Mouse (Mus musculus) right cerebral cortex, adult 18-20 months (tissue): Measurements from ENCODE around the gene Corin.
A peak's percentile ranks its signal among the peaks of the same experiment; 100 is the strongest.

Source experiments
- DNase-seq: peaks from one replicate; pipeline ENCODE4 v3.0.0; 2022; ENCODE audit warnings: mixed read lengths

The Corin gene

GRCm38 (mm10) chr5:72435085-72435484 is 69.2 kb downstream of the Corin start:
- no peak for DNase-seq

DNA sequence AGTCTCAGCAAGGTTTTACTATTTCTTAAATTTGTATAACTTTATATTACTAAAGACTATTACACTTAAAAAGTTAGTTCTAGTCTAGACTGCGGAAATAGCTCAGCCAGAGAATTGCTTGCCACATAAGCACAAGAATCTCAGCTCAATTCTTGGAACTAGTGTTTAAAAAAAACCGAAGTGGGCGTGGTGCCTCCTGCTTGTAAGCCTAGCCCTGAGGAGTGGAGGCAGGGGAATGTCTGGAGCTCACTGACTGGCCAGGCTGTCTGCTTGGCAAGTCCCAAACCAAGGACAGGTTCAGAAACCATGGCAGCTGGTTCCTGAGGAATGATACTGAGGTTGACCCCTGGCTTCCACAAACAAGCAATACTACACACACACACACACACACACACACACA is 72.4 kb downstream of the Corin start:
- no peak for DNase-seq

DNA sequence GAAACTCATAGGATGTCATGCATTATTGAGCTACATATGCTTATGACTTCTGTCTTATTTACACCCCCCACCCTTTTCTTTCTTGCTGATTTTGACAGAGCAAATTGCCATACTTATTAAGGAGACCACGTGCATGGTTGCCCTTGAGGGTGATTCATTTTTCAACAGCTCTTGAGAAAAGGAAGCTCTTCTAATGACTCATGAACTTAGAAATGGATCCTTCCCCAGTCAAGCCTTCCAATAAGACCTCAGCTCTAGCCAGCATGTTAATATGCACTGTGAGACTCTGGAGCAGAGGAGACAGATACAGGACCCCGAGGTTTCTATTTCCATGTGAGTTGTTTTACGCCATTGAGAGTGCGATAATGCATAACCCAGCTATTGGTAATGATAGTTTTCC is 76.7 kb downstream of the Corin start:
- DNase-seq, result no peak

GRCm38 (mm10) chr5:72425342-72426010 is 78.8 kb downstream of the Corin start:
- DNase-seq, result no peak

GRCm38 (mm10) chr5:72411874-72412329 is 92.4 kb downstream of the Corin start:
- no peak for DNase-seq

DNA sequence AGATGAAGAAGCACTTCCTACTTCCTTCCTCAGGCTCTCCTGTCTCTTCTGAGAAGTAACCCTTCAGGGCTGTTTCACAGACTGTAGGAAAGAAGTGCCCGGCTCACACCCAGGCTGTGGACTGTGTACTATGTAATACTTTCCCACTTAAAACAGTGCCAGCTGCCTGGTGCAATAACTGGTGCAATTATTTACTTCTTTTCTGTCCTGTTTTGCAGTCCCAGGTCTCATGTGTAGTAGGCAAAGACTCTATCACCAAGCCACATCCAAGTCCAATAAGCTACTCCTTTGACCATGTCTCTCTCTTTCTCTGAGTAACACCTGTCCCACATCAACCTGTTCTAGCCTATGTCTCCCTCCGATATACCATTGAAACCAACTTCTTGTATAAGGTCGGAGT is 93.4 kb downstream of the Corin start:
- no peak for DNase-seq

- DNase-seq, result peak; percentile 26
Measured at GRCm38 (mm10) chr5:72403376-72403775, 100.9 kb downstream of the Corin start.

DNA sequence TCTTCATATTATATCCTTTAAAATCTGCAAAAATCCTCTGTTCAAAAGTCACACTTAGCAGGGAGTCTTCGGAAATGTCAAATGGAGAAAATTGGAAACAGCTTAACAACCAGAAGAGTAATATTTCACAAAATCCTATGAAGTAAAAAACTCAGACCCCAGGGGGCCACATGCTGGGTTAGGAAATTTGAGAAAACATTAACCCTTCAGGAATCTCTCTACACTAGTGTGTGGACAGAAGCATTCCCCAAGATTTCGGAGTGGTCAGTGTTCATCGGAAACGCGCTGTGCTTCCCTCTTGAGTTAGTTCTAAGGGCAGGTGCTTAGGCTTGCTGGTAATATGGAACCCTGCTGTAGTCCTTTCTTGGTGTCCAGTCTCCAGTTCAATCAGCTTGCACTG is 101.4 kb downstream of the Corin start:
- DNase-seq, result no peak

GRCm38 (mm10) chr5:72401778-72402177 is 102.5 kb downstream of the Corin start:
- no peak for DNase-seq

- no peak for DNase-seq
Measured at GRCm38 (mm10) chr5:72401251-72401650, 103.0 kb downstream of the Corin start.

DNA sequence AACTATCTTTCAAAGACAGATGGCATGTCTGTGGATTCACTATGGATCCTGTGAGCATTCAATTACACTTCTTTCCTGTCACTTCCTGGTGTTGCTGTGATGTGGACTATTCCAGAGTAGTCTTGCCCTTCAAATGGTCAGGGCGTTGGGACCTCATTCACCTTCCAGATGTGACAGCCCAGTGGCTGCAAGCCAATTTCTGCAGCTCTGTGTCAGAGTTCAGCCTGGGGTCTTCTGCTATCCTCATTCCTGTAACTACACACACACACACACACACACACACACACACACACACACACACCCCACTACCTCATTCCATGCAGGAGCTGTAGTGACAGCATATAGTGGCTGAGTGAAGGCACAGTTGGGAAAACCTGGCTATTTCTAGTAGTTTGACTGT is 122.1 kb downstream of the Corin start:
- DNase-seq, result no peak

- no peak for DNase-seq
Measured at GRCm38 (mm10) chr5:72380616-72381015, 123.7 kb downstream of the Corin start.

- DNase-seq, result no peak
Measured at GRCm38 (mm10) chr5:72368004-72368403, 136.3 kb downstream of the Corin start.

DNA sequence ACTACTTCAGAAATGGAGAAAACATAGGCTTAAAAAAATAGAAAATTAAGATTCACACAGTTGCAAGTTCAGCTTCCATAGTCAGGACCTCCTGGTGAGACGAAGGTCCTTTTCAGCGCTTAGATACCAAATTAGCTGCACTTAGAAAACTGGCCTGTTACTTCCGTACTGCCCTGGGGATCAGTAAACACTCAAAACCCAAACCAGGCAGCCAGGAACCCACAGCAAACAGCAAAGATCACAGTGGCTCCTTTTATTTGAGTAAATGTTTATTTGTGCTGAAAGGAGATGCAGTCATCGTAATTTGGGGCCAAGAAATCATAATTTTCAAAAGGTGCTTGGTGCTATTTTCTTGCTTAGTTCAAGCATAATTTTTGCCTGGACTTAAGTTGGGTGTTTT is 138.5 kb downstream of the Corin start:
- DNase-seq, result no peak

- no peak for DNase-seq
Measured at GRCm38 (mm10) chr5:72363838-72364237, 140.4 kb downstream of the Corin start.

DNA sequence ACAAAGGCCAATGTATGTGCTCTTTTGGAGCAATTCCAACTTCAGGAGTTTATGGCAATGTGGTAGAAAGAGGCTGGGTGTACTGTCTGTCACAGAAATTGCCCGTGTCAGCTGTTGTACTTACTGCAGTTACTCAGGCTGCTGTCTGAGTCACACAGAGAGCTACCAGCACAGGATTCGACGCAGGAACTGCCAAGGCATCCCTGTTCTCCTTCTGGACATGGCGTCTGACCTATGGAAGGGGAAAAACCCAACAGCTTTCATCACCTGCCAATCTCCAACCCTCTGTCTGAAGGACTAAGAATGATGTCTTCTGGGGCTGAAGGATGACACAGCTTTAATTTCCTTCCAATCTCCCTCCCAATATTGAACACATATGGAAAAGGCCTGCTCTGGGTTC is 150.5 kb downstream of the Corin start:
- no peak for DNase-seq

DNA sequence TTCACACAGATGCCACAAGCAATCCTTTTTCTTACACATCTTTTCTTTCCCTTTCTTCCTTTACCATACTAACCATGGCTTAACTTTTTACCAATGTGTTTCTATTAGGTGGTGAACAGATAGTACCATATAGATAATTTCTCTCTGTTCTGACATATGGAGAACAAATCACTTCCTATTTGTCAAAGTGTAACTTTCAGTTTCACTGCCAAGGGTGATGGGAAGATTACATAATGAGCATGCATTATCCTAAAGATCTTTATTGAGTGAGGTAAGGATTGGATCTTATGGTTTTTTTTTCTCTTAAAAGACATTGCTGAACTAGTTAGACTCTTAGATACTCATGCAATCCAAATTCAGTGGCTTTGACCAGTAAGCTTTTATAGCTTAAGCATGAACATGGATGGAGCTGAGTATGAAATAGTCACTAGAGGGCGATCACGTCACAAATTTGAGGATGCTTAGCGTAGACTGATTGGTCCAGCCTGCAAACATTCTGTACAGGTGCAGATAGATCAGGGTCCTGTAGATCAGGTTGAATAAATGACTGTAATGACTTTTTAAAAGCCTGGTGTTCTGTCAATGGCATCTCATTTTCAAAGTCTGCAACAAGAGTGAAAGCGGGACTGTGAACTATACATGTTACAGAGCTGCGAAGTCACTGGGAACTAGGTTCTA is 154.1 kb downstream of the Corin start:
- peak; percentile 49 for DNase-seq

GRCm38 (mm10) chr5:72348591-72348990 is 155.7 kb downstream of the Corin start:
- DNase-seq, result no peak

GRCm38 (mm10) chr5:72335873-72336272 is 168.4 kb downstream of the Corin start:
- no peak for DNase-seq

- peak; percentile 11 for DNase-seq
Measured at GRCm38 (mm10) chr5:72332901-72333300, 171.4 kb downstream of the Corin start.

GRCm38 (mm10) chr5:72331217-72331616 is 173.1 kb downstream of the Corin start:
- no peak for DNase-seq

DNA sequence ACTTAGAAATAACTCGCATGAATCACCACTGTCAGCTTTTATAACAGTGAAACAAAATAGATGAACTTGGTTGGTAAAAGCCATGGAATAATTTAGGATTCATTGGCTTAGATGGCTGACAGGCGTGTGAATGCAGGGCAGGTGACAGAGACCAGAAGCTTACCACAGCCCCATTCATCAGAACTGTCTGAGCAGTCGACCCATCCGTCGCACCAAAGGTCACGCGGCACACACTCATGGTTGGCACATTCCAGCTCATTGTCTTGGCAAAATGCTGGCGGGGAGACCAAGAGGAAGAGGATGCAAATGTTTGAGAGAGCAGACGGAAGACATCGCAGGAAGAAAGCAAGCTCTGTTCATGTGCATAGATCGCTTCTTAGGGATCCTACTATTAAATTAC is 173.6 kb downstream of the Corin start:
- no peak for DNase-seq

- DNase-seq, result no peak
Measured at GRCm38 (mm10) chr5:72329453-72329852, 174.8 kb downstream of the Corin start.

GRCm38 (mm10) chr5:72315282-72315681 is 189.0 kb downstream of the Corin start:
- DNase-seq, result no peak
